Mouse (Mus musculus): Measurements from ENCODE around the gene Rhd.

DNA sequence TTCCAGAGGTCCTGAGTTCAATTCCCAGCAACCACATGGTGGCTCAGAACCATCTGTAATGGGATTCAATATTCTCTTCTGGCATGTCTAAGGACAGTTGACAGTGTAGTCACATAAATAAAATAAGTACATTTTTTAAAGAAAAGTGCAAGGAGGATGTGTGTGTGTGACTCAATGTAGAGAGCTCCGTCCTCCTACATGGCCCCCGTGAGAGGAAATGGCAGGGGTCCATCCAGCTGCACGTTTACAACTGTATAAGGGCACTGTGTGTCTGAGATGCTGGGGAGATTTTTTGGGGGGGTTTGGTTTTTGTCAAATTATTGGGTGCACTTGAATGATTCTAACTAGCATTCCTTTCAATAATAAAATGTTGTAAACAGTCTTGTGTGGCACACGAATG is 28.9 kb upstream of the Rhd start:
- no peak for TF ChIP-seq CTCF (IDR thresholded peaks at IDR 0.05; ENCODE audit: low read depth)
- no peak for TF ChIP-seq EP300 (IDR thresholded peaks at IDR 0.05; ENCODE audit: low read depth)
